Mouse (Mus musculus) retina, postnatal 1 day (tissue): ENCODE data around the gene Tmem119.
"Not testable (repeated sequence)": the region's sequence is repeated elsewhere in the genome, so short reads cannot be mapped to it uniquely, and the experiment has no call there.

Experiments
- DNase-seq: peaks from one replicate; pipeline ENCODE4 v3.0.0-alpha.2; 2012

The Tmem119 gene

GRCm38 (mm10) chr5:113786985-113787384 is 13.3 kb downstream of the Tmem119 start:
- DNase-seq, result no peak

GRCm38 (mm10) chr5:113784104-113784503 is 16.2 kb downstream of the Tmem119 start:
- DNase-seq, result not testable (repeated sequence)

GRCm38 (mm10) chr5:113783581-113784001 is 16.7 kb downstream of the Tmem119 start:
- no peak for DNase-seq

GRCm38 (mm10) chr5:113782624-113783023 is 17.7 kb downstream of the Tmem119 start:
- no peak for DNase-seq

- DNase-seq, result no peak
These were observed 18.4 kb downstream of the Tmem119 start for GRCm38 (mm10) chr5:113781875-113782274.

- DNase-seq, result no peak
These were observed 19.1 kb downstream of the Tmem119 start for GRCm38 (mm10) chr5:113781254-113781653.

GRCm38 (mm10) chr5:113780763-113781162 is 19.6 kb downstream of the Tmem119 start:
- no peak for DNase-seq

- no peak for DNase-seq
These were observed 20.1 kb downstream of the Tmem119 start for GRCm38 (mm10) chr5:113780082-113780752.

GRCm38 (mm10) chr5:113779569-113779968 is 20.7 kb downstream of the Tmem119 start:
- DNase-seq, result no peak

GRCm38 (mm10) chr5:113777728-113778127 is 22.6 kb downstream of the Tmem119 start:
- not testable (repeated sequence) for DNase-seq

- no peak for DNase-seq
These were observed 23.5 kb downstream of the Tmem119 start for GRCm38 (mm10) chr5:113776896-113777226.

GRCm38 (mm10) chr5:113776128-113776895 is 24.0 kb downstream of the Tmem119 start:
- DNase-seq, result no peak

- DNase-seq, result no peak
These were observed 24.7 kb downstream of the Tmem119 start for GRCm38 (mm10) chr5:113775585-113775984.

GRCm38 (mm10) chr5:113773664-113774063 is 26.7 kb downstream of the Tmem119 start:
- peak; percentile 82 for DNase-seq

- DNase-seq, result no peak
These were observed 27.3 kb downstream of the Tmem119 start for GRCm38 (mm10) chr5:113772905-113773519.

GRCm38 (mm10) chr5:113772450-113772895 is 27.8 kb downstream of the Tmem119 start, which contains the start of the genes Sart3 and Iscu:
Gene Sart3 (minus strand): TSS chr5:113772510.
Gene Iscu (plus strand): TSS chr5:113772748.
- DNase-seq, result peak; percentile 96

- peak; percentile 96 for DNase-seq
These were observed 28.8 kb downstream of the Tmem119 start for GRCm38 (mm10) chr5:113771213-113772162.

- DNase-seq, result no peak
These were observed 31.5 kb downstream of the Tmem119 start for GRCm38 (mm10) chr5:113768806-113769205.

GRCm38 (mm10) chr5:113765641-113766526 is 34.4 kb downstream of the Tmem119 start:
- DNase-seq, result no peak

- DNase-seq, result no peak
These were observed 35.9 kb downstream of the Tmem119 start for GRCm38 (mm10) chr5:113764426-113764825.

- DNase-seq, result no peak
These were observed 38.7 kb downstream of the Tmem119 start for GRCm38 (mm10) chr5:113761585-113761984.
